Mouse (Mus musculus) gastrocnemius, postnatal 4 days (tissue): ENCODE data around the gene Dnmt3a. TPM values are rescaled to one million over a fixed set of nuclear protein-coding genes. Genes with fewer than 3 reads are reported as not detected.
A peak's percentile ranks its signal among the peaks of the same experiment; 100 is the strongest.

ENCODE experiments used
- DNase-seq, 2 experiments: peaks; one replicate each; pipeline ENCODE4 v3.0.0; 2021 to 2022; ENCODE audit warnings: low spot score in 2 of 2, mixed read lengths in 2 of 2
- total RNA-seq, 2 experiments: library from RNA; stranded (reverse); gene quantifications; 2 replicates each; pipeline ENCODE4 v1.2.3; 2021

The Dnmt3a gene
- total RNA-seq, 2 experiments from 2014 or later: 155 to 169 TPM

GRCm38 (mm10) chr12:3850731-3851130 is 44.9 kb downstream of the Dnmt3a start:
- DNase-seq: no peak

- no peak for DNase-seq
Measured at GRCm38 (mm10) chr12:3851179-3851578, 45.4 kb downstream of the Dnmt3a start.

GRCm38 (mm10) chr12:3852521-3852920 is 46.7 kb downstream of the Dnmt3a start:
- no peak for DNase-seq

GRCm38 (mm10) chr12:3854419-3854818 is 48.6 kb downstream of the Dnmt3a start:
- no peak for DNase-seq

GRCm38 (mm10) chr12:3855762-3856501 is 50.1 kb downstream of the Dnmt3a start:
- DNase-seq: peak in 1 of 2 experiments; percentile 56

GRCm38 (mm10) chr12:3856748-3857147 is 50.9 kb downstream of the Dnmt3a start:
- DNase-seq: no peak

DNA sequence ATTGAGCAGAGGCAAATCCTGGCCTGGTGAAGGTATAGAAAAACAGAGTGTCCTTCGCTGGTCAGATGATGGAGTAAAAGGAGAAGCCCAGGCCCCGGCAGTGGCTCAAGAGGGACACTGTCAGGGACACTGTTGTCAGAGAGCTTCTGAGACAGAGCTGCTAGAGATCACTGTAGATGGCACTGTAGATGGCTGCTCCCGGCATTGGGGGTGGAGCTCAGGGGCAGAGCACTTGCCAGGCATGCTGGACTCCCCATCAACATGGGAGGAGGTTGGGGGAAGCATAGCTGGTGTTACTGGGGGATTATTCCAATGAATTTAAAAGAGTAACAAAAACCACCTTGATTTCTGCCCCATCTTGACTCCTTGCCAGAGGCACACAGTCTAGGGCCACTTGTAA is 51.4 kb downstream of the Dnmt3a start:
- no peak for DNase-seq

- no peak for DNase-seq
Measured at GRCm38 (mm10) chr12:3857773-3858172, 52.0 kb downstream of the Dnmt3a start.

- DNase-seq: no peak
Measured at GRCm38 (mm10) chr12:3858754-3859153, 52.9 kb downstream of the Dnmt3a start.

- no peak for DNase-seq
Measured at GRCm38 (mm10) chr12:3859545-3859944, 53.7 kb downstream of the Dnmt3a start.

DNA sequence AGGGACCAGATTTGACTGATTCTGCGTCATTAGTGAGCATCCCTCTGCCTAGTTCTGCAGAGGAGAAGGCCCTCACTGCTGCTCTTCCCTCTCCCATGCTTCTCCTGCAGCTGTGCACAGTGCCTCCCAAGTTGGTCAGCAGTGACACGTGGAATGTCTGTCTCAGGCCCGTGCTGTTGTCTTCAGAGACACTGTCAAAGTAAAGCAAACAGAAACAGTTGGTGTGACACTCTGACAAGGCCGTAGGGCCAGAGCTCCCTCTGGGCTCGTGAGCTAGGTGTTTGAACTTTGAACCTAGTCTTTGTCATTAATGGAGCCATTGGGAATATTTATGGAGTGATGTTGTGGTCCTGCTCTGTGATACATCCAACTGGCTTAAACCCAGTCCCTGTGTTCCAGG is 54.2 kb downstream of the Dnmt3a start:
- no peak for DNase-seq

DNA sequence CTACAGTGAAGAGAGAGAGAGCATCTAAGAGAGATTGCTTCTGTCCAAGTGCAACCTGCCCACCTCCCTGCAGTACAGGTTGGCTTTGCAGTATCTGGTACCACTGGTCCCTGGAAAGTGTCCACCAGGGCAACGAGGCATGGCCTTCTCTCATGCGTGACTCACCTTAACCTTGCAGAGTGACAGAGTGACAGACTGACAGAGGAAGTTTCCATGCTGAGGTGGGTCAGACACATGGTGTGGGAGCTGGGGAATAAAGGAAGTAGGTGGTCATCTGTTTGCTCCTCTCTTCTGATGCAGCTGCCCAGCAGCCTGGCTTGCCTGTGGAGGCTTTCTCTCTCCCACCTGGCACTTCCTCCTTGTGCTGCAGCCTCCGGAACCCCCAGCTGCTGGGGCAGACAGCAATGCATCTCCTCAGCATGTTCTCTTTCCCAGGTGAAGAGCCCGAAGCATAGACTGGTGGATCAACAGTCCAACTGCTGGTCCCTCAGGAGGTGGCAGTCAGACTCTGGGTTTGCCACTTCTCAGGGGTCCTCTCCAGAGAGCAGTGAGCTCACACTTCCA is 55.9 kb downstream of the Dnmt3a start:
- DNase-seq: no peak

- DNase-seq: no peak
Measured at GRCm38 (mm10) chr12:3862253-3862652, 56.4 kb downstream of the Dnmt3a start.

DNA sequence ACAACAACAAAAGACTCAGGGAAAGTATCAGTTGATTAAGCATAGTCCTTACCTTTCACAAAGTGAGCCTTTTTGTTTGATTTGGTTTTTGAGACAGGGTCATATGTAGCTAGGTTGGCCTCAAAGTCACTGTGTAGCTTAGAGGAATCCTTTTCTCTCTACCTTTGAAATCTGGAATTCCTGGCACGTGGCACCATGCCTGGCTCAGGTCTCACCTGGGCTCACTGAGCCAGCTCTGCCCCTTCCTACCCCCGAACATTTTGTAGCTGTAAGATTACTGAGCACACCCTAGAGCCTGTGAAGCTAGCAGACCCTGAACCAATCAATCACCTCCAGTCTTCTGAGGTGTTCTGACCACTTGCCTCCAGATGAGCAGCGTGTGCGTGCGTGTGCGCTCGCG is 58.4 kb downstream of the Dnmt3a start:
- no peak for DNase-seq

- no peak for DNase-seq
Measured at GRCm38 (mm10) chr12:3865594-3865993, 59.8 kb downstream of the Dnmt3a start.

GRCm38 (mm10) chr12:3866654-3867370 is 61.0 kb downstream of the Dnmt3a start:
- no peak for DNase-seq

DNA sequence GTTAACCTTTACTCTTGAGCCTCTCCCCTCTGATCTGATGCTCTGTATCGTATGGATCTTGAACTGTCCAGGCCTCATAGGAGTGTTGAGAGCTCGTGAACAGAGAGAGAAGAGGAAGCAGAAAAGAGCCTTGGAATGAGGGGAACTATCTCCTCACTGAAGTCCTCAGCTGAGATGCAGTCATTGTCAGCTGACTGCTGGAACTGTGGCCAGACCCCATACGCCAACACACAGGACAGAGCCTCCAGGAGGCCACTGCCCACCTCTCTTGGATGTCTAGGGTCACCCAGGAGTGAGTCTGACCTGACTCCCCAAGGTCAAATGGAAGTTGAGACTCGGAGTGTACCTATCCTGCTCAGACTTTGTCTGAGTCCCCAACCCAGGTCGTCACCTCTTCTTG is 62.3 kb downstream of the Dnmt3a start:
- DNase-seq: no peak

GRCm38 (mm10) chr12:3868676-3869458 is 63.1 kb downstream of the Dnmt3a start:
- DNase-seq: peak in 1 of 2 experiments; percentile 51

DNA sequence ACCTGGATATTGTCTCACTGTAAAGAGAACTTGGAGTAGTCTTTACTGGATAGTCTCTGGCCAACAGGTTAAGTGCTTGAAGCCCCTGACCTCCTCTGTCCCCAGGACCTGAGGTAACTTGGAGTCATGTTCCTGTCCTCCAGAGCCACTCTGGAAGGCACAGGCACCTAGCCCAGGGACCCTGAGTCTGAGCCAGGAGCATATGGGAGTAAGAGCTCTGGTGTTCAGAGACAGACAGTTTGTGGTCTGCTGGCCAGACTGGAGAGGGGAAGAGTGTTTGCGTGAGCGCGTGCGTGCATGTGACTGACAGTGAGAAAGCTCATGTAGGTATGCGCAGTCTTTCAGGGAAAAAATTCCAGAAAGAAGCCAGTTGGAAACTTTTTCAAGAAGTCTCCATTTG is 64.2 kb downstream of the Dnmt3a start:
- no peak for DNase-seq

GRCm38 (mm10) chr12:3870859-3871462 is 65.2 kb downstream of the Dnmt3a start:
- peak in 1 of 2 experiments; percentile 48 for DNase-seq

GRCm38 (mm10) chr12:3871637-3872036 is 65.8 kb downstream of the Dnmt3a start:
- DNase-seq: peak; percentile 69 to 90
